Mouse (Mus musculus) embryonic facial prominence, embryonic 12.5 days (tissue): ENCODE measurements around the gene Zfp607a. TPM values are rescaled to one million over a fixed set of nuclear protein-coding genes. Genes with fewer than 3 reads are reported as not detected.

ENCODE experiments used
- ATAC-seq: fragments of 200-750 bp; cut with Nextera tagmentation; 2 replicates; pipeline ENCODE4 v1.8.0; 2017; ENCODE audit not compliant: insufficient number of reproducible peaks, insufficient read depth, low FRiP score, low TSS enrichment
- H3K27ac ChIP-seq: fragments of 300-500 bp; sonication (generic); 2 replicates; pipeline ENCODE4 v1.5.1; 2016; ENCODE audit warnings: mild to moderate bottlenecking
- H3K27me3 ChIP-seq: fragments of 300-500 bp; sonication (generic); 2 replicates; pipeline ENCODE4 v1.6.1; 2016; ENCODE audit warnings: mild to moderate bottlenecking, moderate library complexity
- H3K36me3 ChIP-seq: fragments of 300-500 bp; sonication (generic); 2 replicates; pipeline ENCODE4 v1.6.1; 2016; ENCODE audit warnings: mild to moderate bottlenecking
- H3K4me1 ChIP-seq: fragments of 300-500 bp; sonication (generic); 2 replicates; pipeline ENCODE4 v1.6.1; 2016
- H3K4me2 ChIP-seq: fragments of 300-500 bp; sonication (generic); replicated peaks from 2 replicates; pipeline ENCODE4 v1.6.1; 2016; ENCODE audit warnings: mild to moderate bottlenecking, moderate library complexity
- H3K4me3 ChIP-seq: fragments of 300-500 bp; sonication (generic); 2 replicates; pipeline ENCODE4 v1.5.1; 2016; ENCODE audit warnings: mild to moderate bottlenecking
- H3K9ac ChIP-seq: fragments of 300-500 bp; sonication (generic); 2 replicates; pipeline ENCODE4 v1.6.1; 2016; ENCODE audit warnings: mild to moderate bottlenecking, moderate library complexity
- H3K9me3 ChIP-seq: fragments of 300-500 bp; sonication (generic); 2 replicates; pipeline ENCODE4 v1.6.1; 2016; ENCODE audit warnings: mild to moderate bottlenecking, moderate library complexity
- WGBS: fragments of 180-500 bp; shearing (Covaris S2); methylation state at CpG from one replicate; pipeline ENCODE4 v1.1.7; 2016; 5-methylcytosine and 5-hydroxymethylcytosine counted together
- polyA plus RNA-seq: library from polyadenylated mRNA; unstranded; fragments of >200 nt; fragmentation: Nextera tagmentation; extraction: Ambion mirVana; gene quantifications from 2 replicates; pipeline ENCODE4 v1.2.1, GENCODE M21; 2016

Gene Zfp607a
- 3.9 and 4.5 TPM in 2 replicates for polyA plus RNA-seq

- Histone ChIP-seq H3K9me3 (no peaks in the 10 kb centered on the region), H3K4me3 (no peak within 1 kb of the TSS), H3K9ac (no peak within 1 kb of the TSS), H3K4me1 (peaks cover 9% of the 10 kb centered on the region; the same call in 1 of the 2 replicates), H3K27me3 (no peaks in the 10 kb centered on the region), H3K36me3 (peaks cover 13% of the 10 kb centered on the region), H3K4me2 (no peak within 1 kb of the TSS), H3K27ac (no peak within 1 kb of the TSS)
- no peak for ATAC-seq
- WGBS, result 92% methylated on average over 1 of the region's 1 CpGs
These were observed at the start of gene Zfp607a for GRCm38 (mm10) chr7:27857227-27857626. Gene Zfp607a (plus strand): TSS chr7:27857527.

- Histone ChIP-seq H3K36me3 (peaks cover 37% of the 10 kb centered on the region), H3K9ac (no peak overlapping the region), H3K27ac (no peak overlapping the region), H3K27me3 (no peaks in the 10 kb centered on the region), H3K9me3 (no peaks in the 10 kb centered on the region), H3K4me1 (no peaks in the 10 kb centered on the region), H3K4me2 (no peak overlapping the region), H3K4me3 (no peak overlapping the region)
- WGBS, result 92% methylated on average over 7 of the region's 7 CpGs
- ATAC-seq, result no peak
These were observed 38.7 kb upstream of the Zfp607a start for GRCm38 (mm10) chr7:27818526-27819110.

GRCm38 (mm10) chr7:27822611-27823010, 34.7 kb upstream of the Zfp607a start:
- Histone ChIP-seq H3K27me3 (no peaks in the 10 kb centered on the region), H3K4me1 (no peaks in the 10 kb centered on the region), H3K27ac (no peak overlapping the region), H3K4me2 (no peak overlapping the region), H3K9me3 (peaks cover 4% of the 10 kb centered on the region), H3K4me3 (no peak overlapping the region), H3K9ac (no peak overlapping the region), H3K36me3 (peaks cover 17% of the 10 kb centered on the region)
- ATAC-seq, result no peak

GRCm38 (mm10) chr7:27834131-27834530, 23.2 kb upstream of the Zfp607a start:
- no peaks in the 10 kb centered on the region for H3K9me3 ChIP-seq
- no peak for ATAC-seq
- WGBS, result 83% methylated on average over 2 of the region's 2 CpGs
- no peak overlapping the region for H3K4me2 ChIP-seq
- H3K4me3 ChIP-seq, result no peak overlapping the region
- H3K27me3 ChIP-seq, result no peaks in the 10 kb centered on the region
- H3K27ac ChIP-seq, result no peak overlapping the region
- no peak overlapping the region for H3K9ac ChIP-seq
- peaks cover 1% of the 10 kb centered on the region for H3K4me1 ChIP-seq
- H3K36me3 ChIP-seq, result no peaks in the 10 kb centered on the region

- ATAC-seq, result no peak
- WGBS, result 36% methylated on average over 6 of the region's 6 CpGs
These were observed 19.4 kb upstream of the Zfp607a start for GRCm38 (mm10) chr7:27837896-27838295.

GRCm38 (mm10) chr7:27838323-27839249, 18.7 kb upstream of the Zfp607a start, which contains the start of gene Zfp59:
Gene Zfp59 (plus strand): TSS chr7:27838607.
- peak within 1 kb of the TSS; percentile 63 for H3K9ac ChIP-seq
- H3K4me3 ChIP-seq, result peak within 1 kb of the TSS; percentile 64
- H3K27me3 ChIP-seq, result no peaks in the 10 kb centered on the region
- H3K4me1 ChIP-seq, result peaks cover 5% of the 10 kb centered on the region
- peak within 1 kb of the TSS; percentile 49 for H3K4me2 ChIP-seq
- peak; percentile 93 for ATAC-seq
- no peaks in the 10 kb centered on the region for H3K36me3 ChIP-seq
- H3K27ac ChIP-seq, result peak within 1 kb of the TSS; percentile 76; the same call in 1 of the 2 replicates
- WGBS, result 4% methylated on average over 34 of the region's 34 CpGs
- H3K9me3 ChIP-seq, result no peaks in the 10 kb centered on the region

More at GRCm38 (mm10) chr7:27837896-27838295, 19.4 kb upstream of the Zfp607a start:
- H3K4me1 ChIP-seq, result peaks cover 5% of the 10 kb centered on the region
- no peaks in the 10 kb centered on the region for H3K9me3 ChIP-seq
- H3K36me3 ChIP-seq, result no peaks in the 10 kb centered on the region
- peak overlapping the region; percentile 64 for H3K4me3 ChIP-seq
- peak overlapping the region; percentile 49 for H3K4me2 ChIP-seq
- H3K9ac ChIP-seq, result peak overlapping the region; percentile 63
- peak overlapping the region; percentile 76; the same call in 1 of the 2 replicates for H3K27ac ChIP-seq
- H3K27me3 ChIP-seq, result no peaks in the 10 kb centered on the region

GRCm38 (mm10) chr7:27839596-27839995, 17.7 kb upstream of the Zfp607a start:
- H3K27me3 ChIP-seq, result no peaks in the 10 kb centered on the region
- H3K4me3 ChIP-seq, result peak overlapping the region; percentile 64
- peaks cover 5% of the 10 kb centered on the region for H3K4me1 ChIP-seq
- H3K9ac ChIP-seq, result no peak overlapping the region
- no peak overlapping the region for H3K27ac ChIP-seq
- no peaks in the 10 kb centered on the region for H3K9me3 ChIP-seq
- 95% methylated on average over 7 of the region's 7 CpGs for WGBS
- no peak for ATAC-seq
- peaks cover 3% of the 10 kb centered on the region; the same call in 1 of the 2 replicates for H3K36me3 ChIP-seq
- H3K4me2 ChIP-seq, result peak overlapping the region; percentile 49; the same call in 1 of the 2 replicates

- H3K4me2 ChIP-seq, result no peak overlapping the region
- no peak for ATAC-seq
- H3K27me3 ChIP-seq, result no peaks in the 10 kb centered on the region
- 86% methylated on average over 6 of the region's 6 CpGs for whole genome bisulfite sequencing
- no peak overlapping the region for H3K27ac ChIP-seq
- H3K36me3 ChIP-seq, result peaks cover 9% of the 10 kb centered on the region
- no peak overlapping the region for H3K4me3 ChIP-seq
- no peak overlapping the region for H3K9ac ChIP-seq
- peaks cover 5% of the 10 kb centered on the region for H3K4me1 ChIP-seq
- no peaks in the 10 kb centered on the region for H3K9me3 ChIP-seq
These were observed 17.2 kb upstream of the Zfp607a start for GRCm38 (mm10) chr7:27840104-27840503.

GRCm38 (mm10) chr7:27859301-27860251, 2.2 kb downstream of the Zfp607a start:
- H3K9me3 ChIP-seq, result no peaks in the 10 kb centered on the region
- H3K4me3 ChIP-seq, result peak overlapping the region; percentile 62
- peak overlapping the region; percentile 66; the same call in 1 of the 2 replicates for H3K9ac ChIP-seq
- peaks cover 9% of the 10 kb centered on the region; the same call in 1 of the 2 replicates for H3K4me1 ChIP-seq
- WGBS, result 29% methylated on average over 10 of the region's 10 CpGs
- no peaks in the 10 kb centered on the region for H3K27me3 ChIP-seq
- H3K27ac ChIP-seq, result no peak overlapping the region
- H3K4me2 ChIP-seq, result peak overlapping the region; percentile 81
- H3K36me3 ChIP-seq, result peaks cover 9% of the 10 kb centered on the region
- no peak for ATAC-seq

- peak; percentile 84 for ATAC-seq
- Histone ChIP-seq H3K9ac (peak overlapping the region; percentile 66), H3K4me2 (peak overlapping the region; percentile 81), H3K27me3 (no peaks in the 10 kb centered on the region), H3K4me1 (peaks cover 9% of the 10 kb centered on the region; the same call in 1 of the 2 replicates), H3K9me3 (no peaks in the 10 kb centered on the region), H3K36me3 (peaks cover 15% of the 10 kb centered on the region), H3K4me3 (peak overlapping the region; percentile 62), H3K27ac (peak overlapping the region; percentile 67)
- 1% methylated on average over 22 of the region's 22 CpGs for whole genome bisulfite sequencing
These were observed 3.3 kb downstream of the Zfp607a start for GRCm38 (mm10) chr7:27860396-27861235.
